Mouse (Mus musculus): ENCODE measurements around the gene Itprid1. TPM values are rescaled to one million over a fixed set of nuclear protein-coding genes. Genes with fewer than 3 reads are reported as not detected.

Itprid1 gene
- total RNA-seq (2015) (not detected in 2 replicates), total RNA-seq (2017) (not detected in 2 replicates)

GRCm38 (mm10) chr6:55836650-55837320 is at the start of gene Itprid1:
Itprid1 (plus strand) TSS chr6:55836895.
- ATAC-seq (ENCODE audit: poor library complexity, severe bottlenecking): no peak

DNA sequence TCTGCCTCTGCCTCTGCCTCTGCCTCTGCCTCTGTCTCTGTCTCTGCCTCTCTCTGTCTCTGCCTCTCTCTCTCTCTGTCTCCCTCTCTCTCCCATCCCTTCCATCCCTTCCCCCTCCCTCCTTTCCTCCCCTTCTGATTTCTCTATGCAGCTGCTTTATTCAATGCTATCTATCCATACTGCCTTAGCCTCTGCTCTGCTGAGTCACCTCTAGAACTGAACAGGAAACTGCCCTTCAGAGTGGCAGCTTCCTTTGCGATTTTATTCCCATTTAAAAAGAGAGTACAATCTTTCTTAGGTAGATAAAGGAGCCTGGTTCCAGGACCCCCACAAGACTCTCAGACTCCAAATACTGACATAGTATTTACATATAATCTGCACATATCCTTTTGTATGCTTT is 47.1 kb upstream of the Itprid1 start:
- no peak for ATAC-seq (ENCODE audit: poor library complexity, severe bottlenecking)

DNA sequence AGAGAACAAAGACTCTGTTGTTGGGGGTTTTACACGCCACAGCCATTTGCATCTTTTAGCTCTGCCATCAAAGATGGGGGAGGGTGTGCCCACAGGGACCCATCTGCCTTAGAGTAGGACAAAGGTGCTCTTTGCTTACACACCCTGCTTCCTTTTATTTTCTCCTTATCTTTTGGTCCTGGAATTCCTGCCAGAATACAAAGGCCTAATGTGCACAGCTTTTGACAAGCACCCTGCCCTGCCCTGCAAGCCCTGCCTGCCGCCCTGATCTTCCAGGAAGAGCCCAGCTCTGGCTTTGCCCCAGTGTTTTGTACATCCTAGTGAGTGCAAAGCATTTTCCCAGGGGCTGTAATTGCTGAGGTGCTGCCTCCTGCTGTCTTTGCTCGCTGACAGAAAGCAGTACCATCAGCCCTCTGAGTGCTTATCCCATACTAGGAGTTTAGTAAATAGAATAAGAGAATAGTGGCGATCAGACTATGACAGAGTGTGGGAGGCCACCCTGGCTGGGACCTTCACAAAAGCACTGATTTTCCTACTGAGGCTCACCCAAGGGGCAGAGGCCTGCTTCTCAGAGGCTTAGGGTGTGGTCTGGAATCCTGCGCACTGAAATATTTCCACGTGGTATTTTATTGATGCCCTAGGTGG is 44.7 kb upstream of the Itprid1 start:
- no peak for ATAC-seq (ENCODE audit: poor library complexity, severe bottlenecking)

DNA sequence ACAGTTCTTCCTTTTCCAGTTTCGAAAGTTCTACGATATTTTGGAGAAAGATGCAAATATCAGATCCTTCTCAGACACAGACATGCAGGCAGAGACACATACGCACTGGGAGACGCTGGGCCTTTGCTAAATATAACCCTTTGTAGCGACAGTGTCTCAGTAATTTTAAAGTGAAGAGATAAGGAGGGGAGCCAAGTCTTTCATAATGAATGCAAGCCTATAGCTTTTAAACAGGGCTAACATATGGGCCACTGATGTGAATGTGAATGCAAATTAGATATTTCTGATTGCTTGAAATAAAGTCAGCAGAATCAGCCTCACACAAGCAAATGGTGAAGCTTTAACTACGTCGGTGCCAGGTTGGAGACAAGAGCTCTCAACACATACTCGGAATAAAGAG is 44.2 kb upstream of the Itprid1 start:
- ATAC-seq (ENCODE audit: poor library complexity, severe bottlenecking): no peak

DNA sequence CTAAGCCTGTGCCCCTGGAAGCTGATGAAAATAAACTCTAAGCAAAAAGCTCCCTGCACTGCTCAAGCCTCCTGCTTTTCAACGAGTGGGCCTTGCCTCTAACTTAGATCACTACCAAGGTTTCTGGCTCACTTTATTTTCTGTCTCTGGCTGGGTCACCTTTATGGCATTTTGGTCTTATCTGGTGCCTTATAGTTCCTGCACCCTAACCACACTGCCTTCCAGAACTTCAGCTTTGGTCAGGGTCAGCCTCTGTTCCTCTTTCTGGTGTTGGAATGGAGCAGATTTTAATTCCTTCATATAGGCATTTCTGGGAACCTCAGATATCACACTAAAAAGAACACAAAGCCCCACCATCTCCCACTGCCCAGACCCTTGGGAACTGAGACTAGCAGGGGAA is 34.0 kb upstream of the Itprid1 start:
- no peak for ATAC-seq (ENCODE audit: poor library complexity, severe bottlenecking)

GRCm38 (mm10) chr6:55803357-55803756 is 33.3 kb upstream of the Itprid1 start:
- ATAC-seq (ENCODE audit: poor library complexity, severe bottlenecking): no peak

DNA sequence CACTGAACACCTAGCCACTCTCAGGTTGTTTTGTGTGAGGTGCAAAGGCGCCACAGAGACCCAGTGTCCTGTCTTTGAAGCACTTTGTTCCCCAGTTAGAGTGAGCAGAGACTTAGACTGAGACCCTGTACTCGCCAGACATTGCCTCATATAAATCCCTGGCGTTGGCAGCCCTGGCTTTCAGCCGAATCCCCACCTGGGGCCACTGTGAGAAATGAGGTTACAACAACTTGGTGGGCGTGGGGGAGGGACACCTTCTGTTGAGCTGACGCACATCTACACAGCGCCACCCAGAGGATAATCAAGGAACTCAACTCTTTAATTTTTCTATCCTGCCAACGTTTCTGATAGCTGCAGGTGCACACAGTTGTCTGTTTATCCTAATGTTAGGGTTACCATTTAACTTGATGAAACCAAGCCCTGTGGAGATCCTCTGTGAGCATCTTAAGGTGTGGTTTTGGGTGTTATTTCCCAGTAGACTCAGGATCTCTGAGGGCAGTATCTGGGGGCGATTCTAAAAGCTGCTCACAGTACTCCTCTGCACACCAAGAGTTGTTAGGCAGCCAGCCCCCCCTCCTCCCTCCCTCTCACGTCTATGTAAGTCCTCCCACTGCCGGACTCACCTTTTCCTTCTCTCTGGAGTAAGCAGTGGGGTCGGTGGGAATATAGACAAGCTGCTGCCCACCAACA is 32.6 kb upstream of the Itprid1 start:
- no peak for ATAC-seq (ENCODE audit: poor library complexity, severe bottlenecking)

DNA sequence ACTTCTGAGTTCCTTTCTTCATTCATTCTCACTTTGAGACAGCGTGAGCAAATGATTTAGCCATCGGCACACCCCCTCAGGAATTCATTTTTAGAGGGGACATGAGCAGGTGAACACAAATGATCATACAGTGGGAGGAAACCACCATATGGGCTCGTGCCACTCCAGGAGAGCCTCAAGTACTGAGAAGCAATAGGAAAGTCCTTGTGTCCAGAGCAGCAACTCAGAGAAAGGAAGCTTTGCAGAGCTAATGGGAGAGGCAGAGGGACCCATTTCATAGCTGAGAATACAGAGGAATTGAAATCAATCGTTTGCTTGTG is 32.1 kb upstream of the Itprid1 start:
- ATAC-seq (ENCODE audit: poor library complexity, severe bottlenecking): no peak

- no peak for ATAC-seq (ENCODE audit: poor library complexity, severe bottlenecking)
Observed at GRCm38 (mm10) chr6:55805291-55806137, 31.2 kb upstream of the Itprid1 start.

DNA sequence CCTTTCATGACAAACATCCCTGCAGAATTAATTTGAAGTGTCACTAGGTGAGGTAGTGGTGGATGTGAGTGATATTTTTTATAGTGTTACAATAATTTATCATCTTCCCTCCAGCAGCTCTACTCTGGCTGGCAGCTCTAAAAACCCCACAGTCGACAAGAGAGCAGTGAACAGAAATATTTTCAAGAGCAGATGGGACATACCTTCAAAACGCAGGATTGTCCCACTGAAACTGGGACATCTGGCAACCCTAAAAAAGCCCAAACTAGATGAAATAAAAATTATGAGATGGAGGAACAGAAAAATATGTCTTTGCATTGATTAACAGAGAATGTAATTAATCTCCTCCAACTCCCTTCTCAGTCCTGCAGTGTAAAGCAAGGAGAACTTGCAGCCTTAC is 30.2 kb upstream of the Itprid1 start:
- no peak for ATAC-seq (ENCODE audit: poor library complexity, severe bottlenecking)

- no peak for ATAC-seq (ENCODE audit: poor library complexity, severe bottlenecking)
Observed at GRCm38 (mm10) chr6:55808692-55809091, 28.0 kb upstream of the Itprid1 start.

DNA sequence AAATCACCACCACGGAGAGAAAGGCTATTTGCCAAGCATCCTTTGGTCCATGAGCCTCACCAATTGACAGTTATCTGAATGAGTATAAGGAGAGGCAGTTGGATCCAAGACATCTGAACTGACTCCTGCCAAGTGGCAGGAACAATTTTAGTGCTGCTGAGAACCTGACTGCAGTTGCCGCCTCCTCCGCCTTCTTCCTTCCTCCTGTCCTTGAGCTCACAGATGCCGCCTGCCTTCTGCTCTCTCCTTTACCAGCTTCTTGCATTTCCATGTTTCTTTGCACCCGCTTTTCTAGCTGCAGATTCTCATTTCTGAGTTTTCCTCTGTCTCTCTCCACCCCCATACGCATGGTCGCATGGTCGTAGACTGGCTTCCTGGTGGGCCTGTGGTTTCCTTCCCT is 25.5 kb upstream of the Itprid1 start:
- ATAC-seq (ENCODE audit: poor library complexity, severe bottlenecking): no peak

DNA sequence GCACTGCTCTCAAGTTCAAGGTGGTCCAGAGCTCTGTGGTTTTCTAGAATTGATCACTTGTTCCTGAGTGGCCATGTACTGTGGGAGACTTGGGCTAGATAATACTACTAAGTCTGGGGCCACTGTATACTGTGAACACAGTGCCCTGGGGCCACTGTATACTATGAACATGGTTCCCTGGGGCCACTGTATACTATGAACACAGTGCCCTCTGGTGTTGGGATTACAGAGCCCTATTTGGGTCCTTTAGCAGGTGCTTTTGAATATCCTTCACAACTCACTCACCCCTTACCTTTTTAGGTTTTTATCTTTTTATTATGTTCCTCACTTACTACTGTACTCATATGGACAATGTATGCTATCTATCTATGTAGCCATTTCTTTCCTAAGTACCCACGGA is 24.3 kb upstream of the Itprid1 start:
- no peak for ATAC-seq (ENCODE audit: poor library complexity, severe bottlenecking)

DNA sequence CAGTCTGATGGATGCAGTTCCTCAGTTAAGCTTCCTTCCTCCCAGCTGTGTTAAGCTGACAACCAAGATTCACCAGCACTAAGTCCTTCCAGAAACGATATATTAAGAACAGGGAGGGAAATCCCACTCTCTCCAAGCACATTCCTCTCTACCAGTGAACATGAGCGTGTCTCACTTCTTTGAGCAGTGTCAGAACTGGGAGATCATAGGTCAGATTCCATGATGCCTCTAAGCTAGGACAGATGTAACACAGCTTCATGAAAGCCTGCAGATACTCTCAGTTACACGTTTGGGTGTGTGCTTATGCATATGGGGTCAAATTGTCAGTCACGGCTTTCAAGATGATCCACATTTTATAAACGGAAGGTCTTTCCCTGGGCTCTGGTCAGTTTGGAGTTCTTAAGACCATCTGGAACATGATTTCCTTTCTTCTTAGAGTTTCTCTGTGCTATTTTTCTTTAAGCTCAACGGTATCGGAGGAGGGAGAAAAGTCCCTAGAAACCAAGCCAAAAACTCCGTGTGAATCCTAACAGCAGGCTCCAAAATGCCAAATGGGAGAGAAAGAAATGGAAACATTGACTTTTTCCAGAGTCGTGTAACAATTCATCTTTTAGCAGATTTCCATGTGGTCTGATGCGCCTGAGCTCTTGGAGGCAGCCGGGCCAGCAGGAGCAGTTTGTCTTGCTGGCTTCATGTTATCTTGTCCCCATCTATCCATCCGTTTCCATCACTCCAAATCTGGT is 22.3 kb upstream of the Itprid1 start:
- no peak for ATAC-seq (ENCODE audit: poor library complexity, severe bottlenecking)

DNA sequence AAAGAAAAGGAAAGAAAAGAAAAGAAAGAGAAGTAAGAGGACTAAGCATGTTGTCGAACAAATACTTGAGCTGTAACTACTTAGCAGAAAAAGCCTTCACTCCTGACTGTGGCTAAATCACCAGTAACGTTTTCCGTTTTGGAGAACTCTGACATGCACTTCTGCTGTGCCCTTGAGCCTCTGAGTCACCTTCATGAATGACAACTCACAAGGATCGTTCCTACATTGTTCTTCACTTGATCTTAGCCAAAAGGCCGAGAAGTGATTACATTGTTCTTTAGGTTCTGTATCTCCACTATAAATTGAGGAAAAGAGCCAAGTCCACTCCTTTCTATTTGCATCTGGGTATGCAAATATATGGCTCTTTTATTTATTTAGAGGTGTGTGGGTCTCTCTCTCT is 19.8 kb upstream of the Itprid1 start:
- ATAC-seq (ENCODE audit: poor library complexity, severe bottlenecking): no peak

DNA sequence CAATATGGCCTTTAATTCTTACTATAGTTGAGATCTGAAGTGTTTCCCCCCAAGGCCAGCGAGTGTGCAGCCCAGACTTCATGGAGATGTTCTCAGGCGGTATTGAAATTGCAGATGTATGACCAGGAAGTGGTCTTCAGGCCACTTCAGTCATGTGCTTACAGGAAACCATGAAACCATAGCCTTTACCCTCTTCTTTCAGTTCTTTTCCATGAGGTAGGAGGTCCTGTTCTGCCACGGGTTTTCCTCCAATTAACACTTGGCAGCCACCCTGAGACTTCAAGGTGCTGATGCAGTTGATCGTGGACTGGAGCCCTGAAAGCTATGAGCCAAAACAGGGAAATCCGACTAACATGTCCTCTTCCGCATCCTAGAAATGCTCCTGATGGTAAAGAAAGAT is 7.0 kb upstream of the Itprid1 start:
- ATAC-seq (ENCODE audit: poor library complexity, severe bottlenecking): no peak

- no peak for ATAC-seq (ENCODE audit: poor library complexity, severe bottlenecking)
Observed at GRCm38 (mm10) chr6:55852589-55852988, 15.9 kb downstream of the Itprid1 start.

DNA sequence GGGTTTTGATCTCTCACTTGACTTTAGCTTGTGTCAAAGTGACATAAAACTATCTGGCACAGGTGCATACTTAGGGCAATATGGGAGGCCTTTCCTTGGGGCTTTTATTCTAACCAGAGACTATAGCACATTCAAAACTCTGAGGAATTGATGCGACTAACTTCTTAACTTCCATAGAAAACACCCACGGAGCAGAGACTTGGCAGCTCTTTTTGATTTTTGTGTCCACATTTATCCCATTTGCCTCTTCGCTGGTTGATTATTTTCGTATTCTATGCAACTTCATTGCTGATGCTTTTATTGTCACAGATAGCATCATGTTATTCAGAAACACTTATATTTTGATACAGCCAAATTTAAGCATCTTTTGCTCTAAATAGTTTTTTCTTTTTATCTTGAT is 19.4 kb downstream of the Itprid1 start:
- ATAC-seq (ENCODE audit: poor library complexity, severe bottlenecking): no peak

GRCm38 (mm10) chr6:55865206-55865605 is 28.5 kb downstream of the Itprid1 start:
- ATAC-seq (ENCODE audit: poor library complexity, severe bottlenecking): no peak

GRCm38 (mm10) chr6:55879356-55879960 is 42.8 kb downstream of the Itprid1 start:
- no peak for ATAC-seq (ENCODE audit: poor library complexity, severe bottlenecking)

All from megakaryocyte, adult 5-6 weeks (primary cell).